11 mouse cellular contexts compared by ENCODE assay signal in genomic region chr16:70326339-70326948, GRCm38 (mm10). TPM values are rescaled to one million over a fixed set of nuclear protein-coding genes. Genes with fewer than 3 reads are reported as not detected.
DNase-seq lines count a peak whose midpoint lies in the region; ATAC-seq and TF ChIP-seq lines count a peak whose summit lies in the region.
"Had no signal": no experiment of that assay in that cellular context is flagged by ENCODE, and none has a peak within 500 bp of the region (broad histone marks: within the 10 kb centered on the region; RNA-seq: fewer than 3 reads in every experiment).

No protein-coding gene starts in this region.

- no peak overlapping the region for H3K4me3 ChIP-seq in stomach, embryonic 16.5 days (replicated peaks; ENCODE audit: low read length)
- no peak overlapping the region for H3K4me3 ChIP-seq in stomach, postnatal 0 days (ENCODE audit: low read depth, low read length)
- no peak overlapping the region for H3K4me3 ChIP-seq in intestine, postnatal 0 days (ENCODE audit: low read depth, low read length)
- H3K4me3 ChIP-seq: forebrain, embryonic 15.5 days; heart, embryonic 10.5 days; limb, embryonic 13.5 days had no signal

- H3K27ac ChIP-seq in stomach, embryonic 16.5 days (ENCODE audit: low read length), result peak overlapping the region; percentile 12; the same call in 1 of the 2 replicates
- H3K27ac ChIP-seq in stomach, postnatal 0 days (replicated peaks), result no peak overlapping the region
- H3K27ac ChIP-seq in intestine, postnatal 0 days (ENCODE audit: low read depth, low read length), result no peak overlapping the region; the same call in 1 of the 2 replicates
- H3K27ac ChIP-seq: forebrain, embryonic 15.5 days; heart, embryonic 10.5 days; limb, embryonic 13.5 days had no signal

- no peaks in the 10 kb centered on the region for H3K36me3 ChIP-seq in stomach, embryonic 16.5 days (ENCODE audit: control insufficient read depth, insufficient read depth, low read length)
- no peaks in the 10 kb centered on the region for H3K36me3 ChIP-seq in stomach, postnatal 0 days (ENCODE audit: control insufficient read depth, insufficient read depth, low read length)
- H3K36me3 ChIP-seq in intestine, postnatal 0 days (ENCODE audit: control insufficient read depth, insufficient read depth), result no peaks in the 10 kb centered on the region
- H3K36me3 ChIP-seq: forebrain, embryonic 15.5 days; heart, embryonic 10.5 days; limb, embryonic 13.5 days had no signal

- TF ChIP-seq EP300 in stomach, postnatal 0 days (optimal IDR thresholded peaks at IDR 0.05), result no peak

- no peak overlapping the region for H3K9ac ChIP-seq in stomach, embryonic 16.5 days (ENCODE audit: low read length)
- H3K9ac ChIP-seq in stomach, postnatal 0 days (ENCODE audit: low read length), result no peak overlapping the region
- no peak overlapping the region for H3K9ac ChIP-seq in intestine, postnatal 0 days (ENCODE audit: low read depth, low read length)
- H3K9ac ChIP-seq: forebrain, embryonic 15.5 days; limb, embryonic 13.5 days had no signal

- WGBS in stomach, embryonic 16.5 days, result 80% methylated on average over 9 of the region's 9 CpGs
- WGBS in stomach, postnatal 0 days, result 73% methylated on average over 9 of the region's 9 CpGs
- WGBS in intestine, postnatal 0 days, result 81% methylated on average over 9 of the region's 9 CpGs

- TF ChIP-seq CTCF in stomach, postnatal 0 days (IDR thresholded peaks at IDR 0.05; ENCODE audit: low read depth), result no peak
- TF ChIP-seq CTCF in intestine, postnatal 0 days (IDR thresholded peaks at IDR 0.05; ENCODE audit: low read depth), result no peak

- DNase-seq in stomach, postnatal 0 days (ENCODE audit: low spot score), result no peak
- DNase-seq in right cerebral cortex, postnatal 14 days, result no peak
- DNase-seq in layer of hippocampus, adult 9-10 months (ENCODE audit: low spot score), result no peak
- DNase-seq: retina, postnatal 1 day had no signal

- ATAC-seq in stomach, embryonic 16.5 days (ENCODE audit: insufficient read depth, low FRiP score), result no peak
- no peak for ATAC-seq in stomach, postnatal 0 days (ENCODE audit: low FRiP score, low TSS enrichment)
- peak; percentile 90 for ATAC-seq in common myeloid progenitor, adult 5-6 weeks (replicated peaks; ENCODE audit: low read depth, poor library complexity, severe bottlenecking)
- ATAC-seq in megakaryocyte progenitor cell, adult 5-6 weeks (replicated peaks; ENCODE audit: poor library complexity), result peak; percentile 84
- no peak for ATAC-seq in intestine, postnatal 0 days
- ATAC-seq: forebrain, embryonic 15.5 days had no signal

- H3K27me3 ChIP-seq in stomach, embryonic 16.5 days (ENCODE audit: control insufficient read depth, insufficient read depth, low read length), result no peaks in the 10 kb centered on the region
- no peaks in the 10 kb centered on the region for H3K27me3 ChIP-seq in stomach, postnatal 0 days (ENCODE audit: control insufficient read depth, insufficient read depth, low read length)
- H3K27me3 ChIP-seq in intestine, postnatal 0 days (replicated peaks; ENCODE audit: control insufficient read depth, insufficient read depth, low read length), result no peaks in the 10 kb centered on the region
- H3K27me3 ChIP-seq: forebrain, embryonic 15.5 days; limb, embryonic 13.5 days had no signal

- no peaks in the 10 kb centered on the region for H3K4me1 ChIP-seq in stomach, embryonic 16.5 days (ENCODE audit: control insufficient read depth, insufficient read depth, low read length)
- H3K4me1 ChIP-seq in stomach, postnatal 0 days (replicated peaks; ENCODE audit: control insufficient read depth, insufficient read depth), result no peaks in the 10 kb centered on the region
- H3K4me1 ChIP-seq in intestine, postnatal 0 days (replicated peaks; ENCODE audit: control insufficient read depth, insufficient read depth, low read length), result peaks cover 9% of the 10 kb centered on the region; the same call in 1 of the 2 replicates
- H3K4me1 ChIP-seq: forebrain, embryonic 15.5 days; heart, embryonic 10.5 days had no signal

- no peaks in the 10 kb centered on the region for H3K9me3 ChIP-seq in stomach, embryonic 16.5 days (replicated peaks; ENCODE audit: control insufficient read depth, low read length)
- H3K9me3 ChIP-seq in stomach, postnatal 0 days (ENCODE audit: control insufficient read depth, low read length), result no peaks in the 10 kb centered on the region
- no peaks in the 10 kb centered on the region for H3K9me3 ChIP-seq in intestine, postnatal 0 days (ENCODE audit: control insufficient read depth)
- H3K9me3 ChIP-seq: forebrain, embryonic 15.5 days; heart, embryonic 10.5 days; limb, embryonic 13.5 days had no signal

- no peak overlapping the region; the same call in 1 of the 2 replicates for H3K4me2 ChIP-seq in stomach, embryonic 16.5 days (ENCODE audit: low read depth, low read length)
- no peak overlapping the region for H3K4me2 ChIP-seq in stomach, postnatal 0 days (replicated peaks; ENCODE audit: low read depth)
- H3K4me2 ChIP-seq in intestine, postnatal 0 days (replicated peaks; ENCODE audit: low read depth), result no peak overlapping the region
- H3K4me2 ChIP-seq: forebrain, embryonic 15.5 days; limb, embryonic 13.5 days had no signal

RNA-seq across cellular contexts. Expression of gene Gbe1, which starts 12.7 kb away (rescaled TPM):
- 27.4 and 27.5 TPM in 2 replicates for polyA plus RNA-seq in stomach, embryonic 16.5 days (2015; fragmentation: Nextera tagmentation; extraction: Ambion mirVana)
- polyA plus RNA-seq in stomach, postnatal 0 days (2015; fragmentation: Nextera tagmentation; extraction: Ambion mirVana), result 16.6 and 18.6 TPM in 2 replicates
- 16.9 and 23.2 TPM in 2 replicates for total RNA-seq in common myeloid progenitor, adult 5-6 weeks (2017)
- total RNA-seq in megakaryocyte progenitor cell, adult 5-6 weeks (2015), result 54.2 and 68.9 TPM in 2 replicates
- total RNA-seq in megakaryocyte progenitor cell, adult 5-6 weeks (2017), result 43.6 and 52.5 TPM in 2 replicates
- 25.7 and 26.1 TPM in 2 replicates for polyA plus RNA-seq in intestine, postnatal 0 days (2015; fragmentation: Nextera tagmentation; extraction: Ambion mirVana)

Comparison
In these comparisons a context has a peak if more than half of its experiments do, and no peak if none do; other contexts are left out.
1. ATAC-seq: peak in common myeloid progenitor, adult 5-6 weeks (single experiment) and megakaryocyte progenitor cell, adult 5-6 weeks (single experiment); none in stomach, embryonic 16.5 days (single experiment), stomach, postnatal 0 days (single experiment) and intestine, postnatal 0 days (single experiment).